Mouse (Mus musculus): ENCODE results near the gene Cryzl2. TPM values are rescaled to one million over a fixed set of nuclear protein-coding genes. Genes with fewer than 3 reads are reported as not detected.
A peak's percentile ranks its signal among the peaks of the same experiment; 100 is the strongest.

Gene Cryzl2
- total and polyA plus RNA-seq, 3 experiments, result 0.04 to 0.12 TPM; not detected in 1

GRCm38 (mm10) chr1:157457789-157458188 is 588 bp upstream of the Cryzl2 start:
- H3K79me2 ChIP-seq (ENCODE audit: control insufficient read depth, insufficient read depth, low read length, poor library complexity), result no peaks in the 10 kb centered on the region
- DNase-seq (ENCODE audit: low read depth, low spot score), result no peak
- peaks cover 0 to 7% of the 10 kb centered on the region in 2 experiments; a peak in 2 of 4 replicates for H3K4me1 ChIP-seq (ENCODE audit: control insufficient read depth in 1 of 2, insufficient read depth in 2 of 2, low read length in 2 of 2)
- H3K9ac ChIP-seq (ENCODE audit: control insufficient read depth, low read depth, low read length, poor library complexity, severe bottlenecking), result no peak overlapping the region
- H3K36me3 ChIP-seq (ENCODE audit: control insufficient read depth in 1 of 2, insufficient read depth in 2 of 2, low read length in 2 of 2), result peaks cover 0 to 5% of the 10 kb centered on the region in 2 experiments; a peak in 2 of 4 replicates
- TF ChIP-seq UBTF (IDR thresholded peaks at IDR 0.05; ENCODE audit: borderline replicate concordance, insufficient read depth, low read depth, low read length) (no peak), MYB (IDR thresholded peaks at IDR 0.05; ENCODE audit: low read depth, low read length) (no peak), MAFK (IDR thresholded peaks at IDR 0.05; ENCODE audit: borderline replicate concordance, low read depth, low read length) (no peak), ZMIZ1 (IDR thresholded peaks at IDR 0.05; ENCODE audit: low read depth, low read length) (no peak), POLR2A (IDR thresholded peaks at IDR 0.05; ENCODE audit: control insufficient read depth in 1 of 2, insufficient read depth in 1 of 2, low read depth in 1 of 2, low read length in 2 of 2, poor library complexity in 1 of 2) (no peak), TAL1 (IDR thresholded peaks at IDR 0.05; ENCODE audit: low read length) (no peak), ETS1 (IDR thresholded peaks at IDR 0.05; ENCODE audit: low read depth, low read length) (no peak), NRF1 (IDR thresholded peaks at IDR 0.05; ENCODE audit: insufficient read depth, low read depth, low read length, poor library complexity, severe bottlenecking) (no peak), MYC (IDR thresholded peaks at IDR 0.05; ENCODE audit: low read depth, low read length) (no peak), MAZ (IDR thresholded peaks at IDR 0.05; ENCODE audit: low read depth, low read length) (no peak), RAD21 (IDR thresholded peaks at IDR 0.05; ENCODE audit: low read depth, low read length) (no peak), HCFC1 (IDR thresholded peaks at IDR 0.05; ENCODE audit: low read depth, low read length) (no peak)
- no peak overlapping the region for H3K4me3 ChIP-seq (ENCODE audit: control insufficient read depth in 1 of 2, insufficient read depth in 1 of 2, low read depth in 2 of 2, low read length in 2 of 2)
- H3K9me3 ChIP-seq (replicated peaks; ENCODE audit: insufficient read depth, low read length), result no peaks in the 10 kb centered on the region
- no peaks in the 10 kb centered on the region for H3K27me3 ChIP-seq (ENCODE audit: control insufficient read depth in 1 of 2, insufficient read depth in 2 of 2, low read length in 2 of 2)
- no peak overlapping the region for H3K27ac ChIP-seq (ENCODE audit: control insufficient read depth, low read depth, low read length)

DNA sequence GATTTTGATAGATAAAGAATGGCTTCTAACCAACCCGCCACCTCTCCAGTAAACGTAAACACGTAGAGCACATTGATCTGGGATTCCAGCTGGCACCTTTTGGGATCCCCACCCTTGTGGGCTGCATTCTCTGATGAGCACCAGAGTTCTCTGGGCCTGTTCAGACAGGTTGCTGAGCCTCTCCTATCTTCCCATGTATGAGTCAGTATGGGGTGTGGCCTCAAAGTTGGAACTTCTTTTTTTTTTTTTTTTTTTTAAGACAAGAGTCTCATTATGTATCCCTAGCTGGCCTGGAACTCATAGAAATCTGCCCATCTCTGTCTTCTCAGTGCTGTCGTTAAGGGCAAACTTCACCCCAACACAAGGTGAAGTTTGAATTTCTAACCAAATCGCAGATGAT is 1.5 kb downstream of the Cryzl2 start:
- no peak overlapping the region for H3K4me3 ChIP-seq (ENCODE audit: control insufficient read depth in 1 of 2, insufficient read depth in 1 of 2, low read depth in 2 of 2, low read length in 2 of 2)
- peaks cover 3 to 7% of the 10 kb centered on the region in 2 experiments; a peak in 2 of 4 replicates for H3K4me1 ChIP-seq (ENCODE audit: control insufficient read depth in 1 of 2, insufficient read depth in 2 of 2, low read length in 2 of 2)
- H3K79me2 ChIP-seq (ENCODE audit: control insufficient read depth, insufficient read depth, low read length, poor library complexity), result no peaks in the 10 kb centered on the region
- H3K9me3 ChIP-seq (replicated peaks; ENCODE audit: insufficient read depth, low read length), result no peaks in the 10 kb centered on the region
- H3K9ac ChIP-seq (ENCODE audit: control insufficient read depth, low read depth, low read length, poor library complexity, severe bottlenecking), result no peak overlapping the region
- no peak overlapping the region for H3K27ac ChIP-seq (ENCODE audit: control insufficient read depth, low read depth, low read length)
- peaks cover 0 to 5% of the 10 kb centered on the region in 2 experiments; a peak in 2 of 4 replicates for H3K36me3 ChIP-seq (ENCODE audit: control insufficient read depth in 1 of 2, insufficient read depth in 2 of 2, low read length in 2 of 2)
- peak; percentile 70 for DNase-seq (ENCODE audit: low read depth, low spot score)
- TF ChIP-seq ETS1 (IDR thresholded peaks at IDR 0.05; ENCODE audit: low read depth, low read length) (no peak), JUND (IDR thresholded peaks at IDR 0.05; ENCODE audit: low read depth, low read length) (0 out of 2 replicates have a peak, but pooled peaks have one; percentile 38), POLR2AphosphoS5 (IDR thresholded peaks at IDR 0.05; ENCODE audit: borderline replicate concordance, low read depth, low read length) (no peak), ZNF384 (IDR thresholded peaks at IDR 0.05; ENCODE audit: low read depth, low read length) (peak; percentile 97)
- no peaks in the 10 kb centered on the region for H3K27me3 ChIP-seq (ENCODE audit: control insufficient read depth in 1 of 2, insufficient read depth in 2 of 2, low read length in 2 of 2)

Data from MEL (cell line).